Mouse (Mus musculus): ENCODE results near the gene Tnfrsf13c. TPM values are rescaled to one million over a fixed set of nuclear protein-coding genes. Genes with fewer than 3 reads are reported as not detected.

Tnfrsf13c gene
- polyA plus RNA-seq (2015; fragmentation: Nextera tagmentation; extraction: Ambion mirVana) = not detected in 2 replicates

DNA sequence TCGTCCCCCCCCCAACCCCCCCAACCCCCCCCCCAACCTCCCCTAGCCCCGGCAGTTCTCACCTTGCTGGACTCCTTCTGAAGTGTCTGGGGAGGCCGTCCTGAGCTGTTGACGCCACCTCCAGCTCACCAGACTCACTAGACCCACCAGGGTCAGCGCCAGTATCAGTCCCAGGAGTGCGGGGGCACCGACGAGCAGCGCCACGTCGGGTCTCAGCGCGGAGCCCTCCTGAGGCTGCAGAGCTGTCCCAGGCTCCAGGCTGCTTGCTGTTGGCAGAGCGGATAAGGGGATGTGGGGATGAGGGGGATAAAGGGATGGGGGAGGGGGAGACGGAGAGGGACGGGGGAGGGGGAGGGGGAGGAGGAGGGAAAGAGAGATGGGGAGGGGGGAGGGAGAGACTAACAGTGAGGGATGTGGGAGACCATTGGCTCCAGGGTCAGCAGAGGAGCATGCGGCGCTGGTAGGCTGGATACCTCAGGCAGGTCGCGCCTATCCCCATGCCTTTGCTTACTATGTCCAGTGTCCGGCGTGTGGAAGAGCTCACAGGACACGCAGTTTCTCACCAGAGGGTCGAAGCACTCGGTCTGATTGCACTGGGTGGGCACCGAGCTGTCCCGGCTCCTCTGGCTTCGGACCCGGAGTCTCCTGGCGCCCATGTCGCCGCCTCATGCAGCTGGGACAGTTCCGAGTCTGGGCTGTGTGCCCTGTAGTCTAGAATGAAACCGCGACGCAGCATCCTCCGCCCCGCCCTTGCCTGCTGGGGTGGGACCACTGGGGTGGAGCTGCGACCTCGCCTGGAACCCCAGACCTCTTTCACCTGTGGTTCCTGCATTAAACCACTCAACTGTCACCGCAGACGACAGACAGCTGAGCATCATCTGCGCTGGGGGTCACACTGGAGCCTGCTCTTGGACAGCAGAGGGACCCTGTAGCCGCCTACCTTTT, at the start of gene Tnfrsf13c:
Tnfrsf13c (minus strand) TSS at position 713 of the 945 bp plus-strand sequence.
- Histone ChIP-seq H3K9me3 (ENCODE audit: control insufficient read depth, low read length) (no peaks in the 10 kb centered on the region), H3K27ac (ENCODE audit: low read length) (no peak within 1 kb of the TSS), H3K4me1 (replicated peaks; ENCODE audit: control insufficient read depth, insufficient read depth, low read length) (peaks cover 6% of the 10 kb centered on the region), H3K27me3 (ENCODE audit: control insufficient read depth, insufficient read depth, low read depth, low read length) (peaks cover 22% of the 10 kb centered on the region), H3K4me2 (ENCODE audit: low read depth, low read length) (peak within 1 kb of the TSS; percentile 66), H3K36me3 (ENCODE audit: control insufficient read depth, insufficient read depth, low read length) (no peaks in the 10 kb centered on the region), H3K4me3 (ENCODE audit: low read length) (peak within 1 kb of the TSS; percentile 44), H3K9ac (ENCODE audit: low read length) (no peak within 1 kb of the TSS)
- WGBS = 1% methylated on average over 39 of the region's 44 CpGs
- ATAC-seq (ENCODE audit: low read depth) = peak; percentile 45

DNA sequence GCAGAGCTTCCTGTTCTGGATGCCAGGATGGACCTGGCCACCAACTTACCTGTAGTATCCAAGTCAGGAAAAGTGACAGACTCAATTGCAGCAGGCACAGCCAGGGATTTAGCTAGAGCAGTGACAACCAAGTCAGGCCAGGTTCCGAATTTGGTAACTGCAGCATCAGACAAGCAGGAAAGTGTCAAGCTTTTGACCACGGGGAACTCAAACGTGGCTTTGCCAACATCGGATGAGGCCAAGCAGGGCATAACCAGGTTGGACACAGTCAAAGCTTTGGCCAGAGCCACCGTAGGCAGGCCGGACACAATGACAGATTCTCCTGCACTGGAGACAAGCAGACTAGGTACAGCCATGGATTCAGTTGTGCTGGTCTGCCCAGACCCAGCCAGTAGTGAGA, 48.1 kb upstream of the Tnfrsf13c start:
- no peak for ATAC-seq (ENCODE audit: low read depth)
- peaks cover 42% of the 10 kb centered on the region for H3K27me3 ChIP-seq (ENCODE audit: control insufficient read depth, insufficient read depth, low read depth, low read length)
- H3K4me1 ChIP-seq (replicated peaks; ENCODE audit: control insufficient read depth, insufficient read depth, low read length) = peaks cover 10% of the 10 kb centered on the region
- no peaks in the 10 kb centered on the region for H3K9me3 ChIP-seq (ENCODE audit: control insufficient read depth, low read length)
- H3K4me3 ChIP-seq (ENCODE audit: low read length) = no peak overlapping the region
- no peak overlapping the region for H3K4me2 ChIP-seq (ENCODE audit: low read depth, low read length)
- no peak overlapping the region for H3K9ac ChIP-seq (ENCODE audit: low read length)
- no peaks in the 10 kb centered on the region for H3K36me3 ChIP-seq (ENCODE audit: control insufficient read depth, insufficient read depth, low read length)
- WGBS = 77% methylated on average over 6 of the region's 6 CpGs
- H3K27ac ChIP-seq (ENCODE audit: low read length) = no peak overlapping the region

DNA sequence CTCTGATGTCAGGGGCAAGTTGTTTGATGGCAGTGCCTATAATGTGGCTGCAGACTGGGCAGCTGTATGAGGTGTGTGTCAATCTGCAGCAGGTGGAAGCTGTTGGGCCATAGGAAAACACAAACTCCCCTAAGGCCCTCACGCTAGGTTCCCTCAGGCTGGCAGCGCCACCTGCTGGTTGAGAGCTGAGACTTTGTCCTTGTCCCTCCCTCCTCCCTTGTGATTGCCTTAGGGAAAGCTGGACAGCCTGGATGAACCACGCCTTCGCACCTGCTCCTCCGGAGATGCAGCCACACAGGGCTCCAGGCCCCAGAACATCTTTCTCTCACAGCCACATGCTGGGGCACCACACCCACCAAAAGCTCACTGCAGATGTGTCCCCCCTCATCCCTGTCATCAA, 47.0 kb upstream of the Tnfrsf13c start:
- WGBS = 2% methylated on average over 5 of the region's 5 CpGs
- ATAC-seq (ENCODE audit: low read depth) = peak; percentile 51; the same call in 1 of the 2 replicates
- Histone ChIP-seq H3K27ac (ENCODE audit: low read length) (no peak overlapping the region), H3K4me3 (ENCODE audit: low read length) (no peak overlapping the region), H3K4me2 (ENCODE audit: low read depth, low read length) (no peak overlapping the region), H3K9ac (ENCODE audit: low read length) (no peak overlapping the region), H3K27me3 (ENCODE audit: control insufficient read depth, insufficient read depth, low read depth, low read length) (peaks cover 42% of the 10 kb centered on the region), H3K4me1 (replicated peaks; ENCODE audit: control insufficient read depth, insufficient read depth, low read length) (peaks cover 10% of the 10 kb centered on the region), H3K9me3 (ENCODE audit: control insufficient read depth, low read length) (no peaks in the 10 kb centered on the region), H3K36me3 (ENCODE audit: control insufficient read depth, insufficient read depth, low read length) (no peaks in the 10 kb centered on the region)

DNA sequence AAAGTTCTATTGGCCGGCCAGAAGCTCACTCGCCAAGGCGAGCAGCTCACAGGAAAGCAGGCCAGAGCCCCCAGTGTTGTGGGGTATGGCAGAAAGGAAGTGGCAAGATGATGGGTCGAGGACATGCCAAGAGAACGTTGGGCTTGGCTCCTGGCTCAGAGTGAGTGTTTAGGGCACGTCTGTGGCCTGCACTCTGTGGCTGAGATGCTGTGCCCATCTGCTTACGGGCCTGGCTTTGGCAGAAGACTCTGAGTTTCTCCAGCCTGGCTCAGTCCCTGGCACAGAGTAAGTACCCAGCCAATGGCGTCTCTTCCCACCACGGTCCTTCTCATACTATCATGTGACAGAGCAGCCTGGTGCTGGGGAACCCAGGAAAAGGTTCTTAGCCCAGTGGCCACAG, 44.6 kb upstream of the Tnfrsf13c start:
- no peaks in the 10 kb centered on the region for H3K36me3 ChIP-seq (ENCODE audit: control insufficient read depth, insufficient read depth, low read length)
- no peak overlapping the region for H3K9ac ChIP-seq (ENCODE audit: low read length)
- H3K27me3 ChIP-seq (ENCODE audit: control insufficient read depth, insufficient read depth, low read depth, low read length) = peaks cover 20% of the 10 kb centered on the region
- no peaks in the 10 kb centered on the region for H3K9me3 ChIP-seq (ENCODE audit: control insufficient read depth, low read length)
- no peak for ATAC-seq (ENCODE audit: low read depth)
- no peak overlapping the region for H3K27ac ChIP-seq (ENCODE audit: low read length)
- no peaks in the 10 kb centered on the region for H3K4me1 ChIP-seq (replicated peaks; ENCODE audit: control insufficient read depth, insufficient read depth, low read length)
- H3K4me3 ChIP-seq (ENCODE audit: low read length) = no peak overlapping the region
- WGBS = 78% methylated on average over 9 of the region's 9 CpGs
- H3K4me2 ChIP-seq (ENCODE audit: low read depth, low read length) = no peak overlapping the region

DNA sequence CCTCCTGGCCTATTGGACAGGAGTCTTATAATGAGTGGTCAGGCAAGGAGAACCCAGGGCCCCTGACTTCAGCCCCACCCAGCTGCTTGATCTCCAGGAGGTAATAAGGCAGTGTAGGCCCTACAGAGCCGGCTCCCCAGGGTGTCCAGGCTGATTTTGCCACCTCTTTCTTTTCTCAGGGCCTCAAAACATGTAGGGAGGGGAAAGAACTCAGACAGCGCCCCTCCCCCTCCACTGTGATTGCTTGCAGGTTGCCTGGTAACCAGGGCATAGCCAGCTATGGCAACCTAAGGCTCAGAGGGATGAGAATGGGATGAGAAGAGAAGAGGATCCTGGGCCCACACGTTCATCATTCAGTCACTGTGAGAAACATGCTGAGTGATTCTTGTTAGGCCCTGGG, 44.0 kb upstream of the Tnfrsf13c start:
- Histone ChIP-seq H3K27ac (ENCODE audit: low read length) (no peak overlapping the region), H3K9me3 (ENCODE audit: control insufficient read depth, low read length) (no peaks in the 10 kb centered on the region), H3K4me1 (replicated peaks; ENCODE audit: control insufficient read depth, insufficient read depth, low read length) (no peaks in the 10 kb centered on the region), H3K27me3 (ENCODE audit: control insufficient read depth, insufficient read depth, low read depth, low read length) (peaks cover 14% of the 10 kb centered on the region), H3K4me3 (ENCODE audit: low read length) (no peak overlapping the region), H3K9ac (ENCODE audit: low read length) (no peak overlapping the region), H3K4me2 (ENCODE audit: low read depth, low read length) (no peak overlapping the region), H3K36me3 (ENCODE audit: control insufficient read depth, insufficient read depth, low read length) (no peaks in the 10 kb centered on the region)
- 10% methylated on average over 3 of the region's 3 CpGs for WGBS
- no peak for ATAC-seq (ENCODE audit: low read depth)

DNA sequence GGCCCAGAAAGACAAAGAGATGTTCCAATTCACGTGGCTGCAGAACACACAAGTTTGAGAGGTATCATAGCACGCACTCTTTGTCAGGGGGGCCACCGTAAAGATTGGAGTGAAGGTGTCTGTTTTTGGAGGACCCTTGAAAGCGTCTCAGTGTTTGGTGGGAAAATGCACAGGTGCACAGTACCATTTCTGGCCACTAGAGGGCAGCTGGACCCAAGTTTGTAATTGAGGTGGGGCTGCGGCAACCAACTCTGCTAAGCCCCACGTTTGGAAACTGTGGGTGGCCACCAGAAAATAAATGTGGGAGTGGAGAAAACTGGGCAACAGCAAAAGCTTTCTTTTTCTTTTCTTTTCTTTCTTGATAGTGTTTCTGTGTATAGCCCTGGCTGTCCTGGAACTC, 42.2 kb upstream of the Tnfrsf13c start:
- no peak for ATAC-seq (ENCODE audit: low read depth)
- Histone ChIP-seq H3K4me3 (ENCODE audit: low read length) (no peak overlapping the region), H3K4me1 (replicated peaks; ENCODE audit: control insufficient read depth, insufficient read depth, low read length) (no peaks in the 10 kb centered on the region), H3K27me3 (ENCODE audit: control insufficient read depth, insufficient read depth, low read depth, low read length) (peaks cover under 1% of the 10 kb centered on the region), H3K9me3 (ENCODE audit: control insufficient read depth, low read length) (no peaks in the 10 kb centered on the region), H3K9ac (ENCODE audit: low read length) (no peak overlapping the region), H3K36me3 (ENCODE audit: control insufficient read depth, insufficient read depth, low read length) (no peaks in the 10 kb centered on the region), H3K4me2 (ENCODE audit: low read depth, low read length) (no peak overlapping the region), H3K27ac (ENCODE audit: low read length) (no peak overlapping the region)
- 9% methylated on average over 6 of the region's 6 CpGs for WGBS

DNA sequence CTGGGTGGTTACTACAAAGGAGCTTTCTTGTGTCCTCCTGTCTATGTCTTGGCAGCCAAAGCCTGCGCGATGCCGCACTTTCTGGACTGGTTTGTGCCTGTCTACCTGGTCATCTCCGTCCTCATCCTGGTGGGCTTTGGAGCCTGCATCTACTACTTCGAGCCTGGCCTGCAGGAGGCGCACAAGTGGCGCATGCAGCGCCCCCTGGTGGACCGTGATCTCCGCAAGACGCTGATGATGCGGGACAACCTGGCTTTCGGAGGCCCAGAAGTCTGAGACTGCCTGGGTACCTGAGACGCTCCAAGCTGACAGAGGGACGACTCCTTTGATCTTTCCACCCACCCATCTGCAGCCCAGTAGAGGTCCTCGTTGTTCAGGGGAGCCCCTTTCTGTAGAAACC, 35.3 kb upstream of the Tnfrsf13c start:
- Histone ChIP-seq H3K4me3 (ENCODE audit: low read length) (no peak overlapping the region), H3K9ac (ENCODE audit: low read length) (no peak overlapping the region), H3K27ac (ENCODE audit: low read length) (no peak overlapping the region), H3K27me3 (ENCODE audit: control insufficient read depth, insufficient read depth, low read depth, low read length) (no peaks in the 10 kb centered on the region; the same call in 1 of the 2 replicates), H3K4me1 (replicated peaks; ENCODE audit: control insufficient read depth, insufficient read depth, low read length) (no peaks in the 10 kb centered on the region), H3K36me3 (ENCODE audit: control insufficient read depth, insufficient read depth, low read length) (no peaks in the 10 kb centered on the region), H3K4me2 (ENCODE audit: low read depth, low read length) (no peak overlapping the region), H3K9me3 (ENCODE audit: control insufficient read depth, low read length) (no peaks in the 10 kb centered on the region)
- ATAC-seq (ENCODE audit: low read depth) = no peak
- WGBS = 10% methylated on average over 16 of the region's 16 CpGs

DNA sequence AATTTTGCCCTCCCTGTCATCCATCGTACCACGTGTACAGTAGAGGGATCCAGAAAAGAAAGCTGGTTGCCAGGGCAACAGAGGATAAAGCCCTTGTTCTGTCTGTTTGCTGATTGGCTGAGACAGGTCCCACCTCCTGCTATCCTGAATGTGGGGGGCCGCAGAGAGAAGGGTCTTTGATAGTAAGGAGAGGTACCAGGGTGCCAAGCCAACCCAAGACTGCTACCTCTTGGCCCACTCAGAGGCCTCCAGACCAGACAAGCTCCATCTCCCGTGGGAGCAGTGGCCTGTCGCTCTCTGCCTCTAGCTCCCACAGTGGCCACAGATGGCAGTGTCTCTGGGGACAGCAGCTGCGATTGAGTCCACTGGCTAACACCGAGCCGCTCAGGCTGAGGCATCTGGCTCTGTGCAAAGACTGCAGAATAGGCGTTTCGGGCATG, 31.8 kb upstream of the Tnfrsf13c start:
- no peak overlapping the region for H3K9ac ChIP-seq (ENCODE audit: low read length)
- no peak overlapping the region for H3K4me2 ChIP-seq (ENCODE audit: low read depth, low read length)
- no peaks in the 10 kb centered on the region; the same call in 1 of the 2 replicates for H3K27me3 ChIP-seq (ENCODE audit: control insufficient read depth, insufficient read depth, low read depth, low read length)
- H3K27ac ChIP-seq (ENCODE audit: low read length) = no peak overlapping the region
- H3K4me3 ChIP-seq (ENCODE audit: low read length) = no peak overlapping the region
- ATAC-seq (ENCODE audit: low read depth) = no peak
- H3K9me3 ChIP-seq (ENCODE audit: control insufficient read depth, low read length) = no peaks in the 10 kb centered on the region
- H3K36me3 ChIP-seq (ENCODE audit: control insufficient read depth, insufficient read depth, low read length) = no peaks in the 10 kb centered on the region
- no peaks in the 10 kb centered on the region for H3K4me1 ChIP-seq (replicated peaks; ENCODE audit: control insufficient read depth, insufficient read depth, low read length)
- WGBS = 22% methylated on average over 10 of the region's 10 CpGs

DNA sequence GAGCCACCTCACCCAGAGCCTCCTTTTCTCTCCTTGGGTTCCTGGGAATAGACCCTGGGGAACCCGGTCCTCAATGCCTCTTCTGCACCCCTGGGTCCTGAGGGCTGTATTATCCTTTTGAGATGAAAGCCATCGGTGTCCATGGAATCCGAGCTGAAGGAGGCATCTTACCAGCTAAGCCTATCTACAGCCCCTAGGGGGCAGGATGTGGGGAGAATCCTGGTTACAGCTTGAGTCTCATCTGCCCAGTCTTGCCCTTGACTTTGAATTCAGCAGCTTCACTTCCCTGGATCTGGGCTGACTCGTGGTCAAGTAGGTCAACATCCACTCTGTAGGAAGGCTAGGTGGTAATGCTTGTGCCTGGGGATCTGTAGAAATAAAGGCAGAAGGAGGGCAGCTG, 31.1 kb upstream of the Tnfrsf13c start:
- no peak overlapping the region for H3K4me2 ChIP-seq (ENCODE audit: low read depth, low read length)
- ATAC-seq (ENCODE audit: low read depth) = no peak
- H3K36me3 ChIP-seq (ENCODE audit: control insufficient read depth, insufficient read depth, low read length) = no peaks in the 10 kb centered on the region
- H3K27me3 ChIP-seq (ENCODE audit: control insufficient read depth, insufficient read depth, low read depth, low read length) = no peaks in the 10 kb centered on the region
- 41% methylated on average over 4 of the region's 4 CpGs for WGBS
- H3K4me1 ChIP-seq (replicated peaks; ENCODE audit: control insufficient read depth, insufficient read depth, low read length) = no peaks in the 10 kb centered on the region
- no peak overlapping the region for H3K9ac ChIP-seq (ENCODE audit: low read length)
- H3K9me3 ChIP-seq (ENCODE audit: control insufficient read depth, low read length) = no peaks in the 10 kb centered on the region
- H3K27ac ChIP-seq (ENCODE audit: low read length) = no peak overlapping the region
- no peak overlapping the region for H3K4me3 ChIP-seq (ENCODE audit: low read length)

Measured in lung, embryonic 16.5 days (tissue).